Mouse (Mus musculus): Measurements from ENCODE around the gene Itgal. TPM values are rescaled to one million over a fixed set of nuclear protein-coding genes. Genes with fewer than 3 reads are reported as not detected.
A peak's percentile ranks its signal among the peaks of the same experiment; 100 is the strongest.
"Not testable (repeated sequence)": the region's sequence is repeated elsewhere in the genome, so short reads cannot be mapped to it uniquely, and the experiment has no call there.

The Itgal gene
- 9.9 and 13.0 TPM in 2 replicates for polyA plus RNA-seq (2012; rRNA removed)

DNA sequence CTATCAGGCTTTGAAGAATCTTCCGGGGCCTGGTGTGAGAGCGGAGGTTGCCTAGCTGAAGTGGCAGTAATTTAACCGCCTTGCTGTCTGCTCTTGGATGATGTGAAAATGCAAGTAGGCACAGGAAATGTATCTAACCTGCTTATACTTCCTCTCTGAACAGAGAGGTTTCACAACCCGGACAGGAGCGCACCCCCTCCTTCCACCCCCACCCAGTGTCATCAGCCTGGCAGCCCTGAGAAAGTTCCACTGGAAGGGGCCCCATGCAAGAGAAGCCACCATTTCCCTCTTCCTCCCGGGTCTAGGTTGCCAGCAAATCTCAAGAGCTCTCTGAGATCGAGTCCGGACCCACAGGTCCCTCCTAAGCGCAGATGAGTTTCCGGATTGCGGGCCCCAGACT is at the start of gene Itgal:
Itgal (plus strand) TSS at position 163 of the 400 bp plus-strand sequence.
- DNase-seq (ENCODE audit: low read depth, low spot score) = no peak
- 79% methylated on average over 11 of the region's 11 CpGs for WGBS

DNA sequence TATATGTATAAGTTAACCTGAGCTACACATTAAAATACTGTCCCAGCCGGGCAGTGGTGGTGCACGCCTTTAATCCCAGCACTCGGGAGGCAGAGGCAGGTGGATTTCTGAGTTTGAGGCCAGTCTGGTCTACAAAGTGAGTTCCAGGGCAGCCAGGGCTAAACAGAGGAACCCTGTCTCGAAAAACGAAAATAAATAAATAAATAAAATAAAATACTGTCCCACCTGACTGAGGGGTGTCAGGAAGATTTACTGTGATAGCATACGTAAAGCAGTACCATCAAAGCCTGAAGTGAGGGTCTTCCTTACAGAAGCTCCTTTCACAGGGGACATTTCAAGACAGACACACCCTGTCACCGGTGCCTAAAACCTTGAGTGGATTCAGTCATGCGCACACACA is 45.5 kb upstream of the Itgal start:
- DNase-seq (ENCODE audit: low read depth, low spot score) = not testable (repeated sequence)
- WGBS = 90% methylated on average over 8 of the region's 8 CpGs

DNA sequence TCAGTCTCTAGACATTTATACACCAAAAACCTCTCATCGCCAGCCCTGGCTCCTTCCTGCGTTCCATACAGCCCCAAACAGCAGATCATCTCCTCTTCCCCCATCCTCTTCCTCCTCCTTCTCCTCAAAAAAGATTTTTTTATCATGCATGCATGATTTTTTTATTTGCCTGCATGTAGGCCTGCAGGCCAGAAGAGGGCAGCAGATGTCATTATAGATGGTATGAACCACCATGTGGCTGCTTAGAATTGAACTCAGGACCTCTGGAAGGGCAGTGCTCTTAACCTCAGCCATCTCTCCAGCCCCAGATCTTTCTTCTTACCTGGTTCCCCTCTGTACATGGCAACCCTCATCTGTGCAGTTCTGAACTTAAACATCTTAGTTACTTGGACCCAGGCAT is 43.6 kb upstream of the Itgal start:
- no peak for DNase-seq (ENCODE audit: low read depth, low spot score)
- 72% methylated on average over 2 of the region's 2 CpGs for WGBS

DNA sequence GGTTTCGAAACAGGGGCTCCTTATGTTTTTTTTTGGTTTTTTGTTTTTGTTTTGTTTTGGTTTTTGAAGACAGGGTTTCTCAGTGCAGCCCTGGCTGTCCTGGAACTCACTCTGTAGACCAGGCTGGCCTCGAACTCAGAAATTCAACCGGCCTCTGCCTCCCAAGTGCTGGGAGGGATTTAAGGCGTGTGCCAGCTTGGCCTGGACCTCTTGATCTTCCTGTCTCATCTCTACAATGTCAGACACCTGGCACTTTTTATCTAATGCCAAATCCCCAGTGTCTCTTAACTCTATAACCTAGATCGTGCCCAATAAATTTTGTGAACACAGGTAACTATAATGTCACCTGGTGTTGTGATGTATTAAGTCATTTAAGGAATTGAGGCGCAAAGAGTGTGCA is 42.7 kb upstream of the Itgal start:
- DNase-seq (ENCODE audit: low read depth, low spot score) = no peak
- WGBS = 60% methylated on average over 6 of the region's 6 CpGs

- DNase-seq (ENCODE audit: low read depth, low spot score) = no peak
- under 1% methylated on average over 133 of the region's 136 CpGs for WGBS
Measured at GRCm38 (mm10) chr7:127253821-127254769, 42.0 kb upstream of the Itgal start.

DNA sequence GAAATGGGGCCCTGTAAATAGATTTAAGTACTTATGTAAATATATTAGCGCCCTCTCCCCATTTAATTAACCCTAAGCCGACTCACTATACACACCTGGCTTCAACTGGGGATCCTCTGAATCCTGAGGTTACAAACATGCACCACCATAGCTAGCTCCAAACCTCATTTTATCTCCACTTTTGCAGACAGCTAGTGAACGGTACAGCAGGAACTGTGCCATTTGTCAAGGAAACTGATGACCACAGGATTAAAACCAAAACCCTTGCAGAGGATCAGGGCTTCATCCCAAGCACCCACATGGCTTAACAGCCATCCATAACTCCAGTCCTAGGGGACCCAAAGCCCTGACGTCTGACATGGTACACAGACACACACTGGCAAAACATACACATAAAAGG is 41.1 kb upstream of the Itgal start:
- DNase-seq (ENCODE audit: low read depth, low spot score) = no peak

GRCm38 (mm10) chr7:127255965-127256364 is 40.1 kb upstream of the Itgal start:
- 88% methylated on average over 2 of the region's 2 CpGs for WGBS
- DNase-seq (ENCODE audit: low read depth, low spot score) = no peak

More for the DNA sequence above, 41.1 kb upstream of the Itgal start:
- WGBS = 26% methylated on average over 4 of the region's 4 CpGs

GRCm38 (mm10) chr7:127256518-127256917 is 39.5 kb upstream of the Itgal start:
- 92% methylated on average over 5 of the region's 5 CpGs for WGBS
- DNase-seq (ENCODE audit: low read depth, low spot score) = no peak

DNA sequence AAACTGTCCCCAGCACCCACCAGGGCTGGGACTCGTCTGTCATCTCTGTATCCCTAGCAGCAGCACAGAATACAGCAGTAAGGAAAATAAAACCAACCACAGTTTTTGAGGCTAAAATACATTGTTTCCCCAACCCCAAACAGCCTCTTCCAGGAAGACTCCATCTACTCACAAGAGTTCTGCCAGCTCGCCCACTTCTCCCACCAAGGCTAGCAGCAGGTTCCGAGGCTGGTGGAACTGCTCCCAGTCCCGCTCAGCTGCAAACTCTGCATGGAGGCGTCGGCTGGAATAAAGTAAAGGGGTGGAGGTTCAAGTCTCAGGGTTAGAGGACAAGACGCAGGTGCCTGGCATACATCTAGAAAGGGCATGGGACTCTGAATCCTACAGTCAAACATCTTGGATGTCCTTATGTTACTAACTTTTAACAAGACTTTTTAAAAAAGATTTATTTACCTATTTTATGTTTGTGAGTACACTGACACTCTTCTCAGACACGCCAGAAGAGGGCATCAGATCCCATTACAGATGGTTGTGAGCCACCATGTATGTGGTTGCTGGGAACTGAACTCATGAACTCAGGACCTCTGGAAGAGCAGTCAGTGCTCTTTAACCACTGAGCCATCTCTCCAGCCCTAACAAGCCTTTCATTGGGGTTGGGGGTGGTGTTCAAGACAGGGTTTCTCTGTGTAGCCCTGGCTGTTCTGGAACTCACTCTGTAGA is 36.7 kb upstream of the Itgal start:
- WGBS = 56% methylated on average over 8 of the region's 8 CpGs
- DNase-seq (ENCODE audit: low read depth, low spot score) = no peak

- under 1% methylated on average over 50 of the region's 50 CpGs for WGBS
- peak; percentile 98 for DNase-seq (ENCODE audit: low read depth, low spot score)
Measured at GRCm38 (mm10) chr7:127260309-127261111, 35.5 kb upstream of the Itgal start, which contains the start of gene Dctpp1. TSS of gene Dctpp1 (minus strand) at chr7:127260709.

DNA sequence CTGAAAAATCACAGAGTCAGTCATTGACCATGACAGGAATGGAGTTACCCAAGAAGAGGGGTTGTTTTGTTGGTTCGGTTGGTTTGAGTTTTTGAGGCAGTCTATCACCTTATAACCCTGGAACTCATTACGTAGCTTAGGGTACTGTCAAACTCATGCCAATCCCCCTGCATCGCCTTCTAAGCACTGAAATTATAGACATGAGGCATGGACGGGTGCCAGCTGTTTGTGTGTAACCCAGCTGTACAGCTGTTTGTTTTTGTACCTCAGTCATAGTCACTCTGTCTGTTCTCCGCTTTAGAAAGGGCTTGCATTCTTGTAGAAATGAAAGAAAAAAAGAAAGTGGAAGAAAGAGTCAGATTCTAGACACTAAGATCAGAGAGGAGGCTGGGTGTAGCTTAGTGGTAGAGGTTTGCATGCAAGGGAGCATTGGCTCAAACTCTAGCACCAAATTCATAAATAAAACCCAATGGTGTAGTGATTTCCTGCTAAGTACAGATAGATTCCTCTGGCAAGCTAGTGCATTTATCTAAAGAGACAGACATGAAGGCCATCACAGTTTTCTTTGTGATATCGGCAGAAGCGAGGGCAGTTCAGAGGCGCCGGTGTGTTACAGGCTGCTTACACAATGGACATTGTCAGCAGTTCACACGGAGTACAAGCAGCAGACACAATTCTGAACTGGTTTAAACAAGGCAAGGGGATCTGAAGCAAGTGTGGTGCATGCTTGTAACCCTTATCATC is 33.7 kb upstream of the Itgal start:
- no peak for DNase-seq (ENCODE audit: low read depth, low spot score)
- 83% methylated on average over 10 of the region's 10 CpGs for WGBS

DNA sequence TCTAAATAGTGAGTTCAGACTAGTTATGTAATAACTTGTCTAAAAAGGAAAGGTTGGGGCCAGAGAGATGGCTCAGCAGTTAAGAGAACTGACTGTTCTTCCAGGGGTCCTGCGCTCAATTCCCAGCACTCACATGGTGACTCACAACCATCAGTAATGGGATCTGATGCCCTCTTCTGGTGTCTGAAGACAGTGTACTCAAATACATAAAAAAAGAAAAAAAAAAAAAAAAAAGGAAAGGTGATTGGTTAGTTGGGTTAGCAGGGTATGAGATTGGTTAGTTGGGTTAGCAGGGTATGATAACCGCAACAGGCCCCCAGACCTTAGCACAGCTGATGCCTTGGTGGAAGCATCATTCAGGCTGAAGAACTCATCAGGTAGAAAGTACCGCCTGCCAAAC is 32.5 kb upstream of the Itgal start:
- no peak for DNase-seq (ENCODE audit: low read depth, low spot score)
- 96% methylated on average over 3 of the region's 3 CpGs for WGBS

DNA sequence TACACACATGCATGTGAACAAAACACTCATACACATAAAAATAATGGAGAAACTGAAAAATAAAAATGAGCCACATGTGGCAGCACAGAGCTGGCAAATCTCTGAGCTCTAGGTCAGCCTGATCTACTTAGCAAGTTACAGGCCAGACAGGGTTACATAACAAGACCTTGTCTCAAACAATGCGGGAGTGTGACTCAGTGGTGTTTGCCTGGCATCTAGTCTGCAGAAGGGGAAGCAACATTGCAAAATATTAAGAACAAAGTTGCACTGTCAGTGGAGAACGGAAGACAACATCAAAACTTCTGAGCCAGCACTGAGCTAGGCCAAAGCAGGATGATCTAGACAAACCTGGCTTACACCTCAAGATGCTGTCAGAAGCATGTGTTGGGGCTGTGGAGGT is 25.8 kb upstream of the Itgal start:
- no peak for DNase-seq (ENCODE audit: low read depth, low spot score)
- WGBS = 62% methylated on average over 2 of the region's 2 CpGs

GRCm38 (mm10) chr7:127270666-127271065 is 25.4 kb upstream of the Itgal start:
- 35% methylated on average over 5 of the region's 5 CpGs for WGBS
- no peak for DNase-seq (ENCODE audit: low read depth, low spot score)

- no peak for DNase-seq (ENCODE audit: low read depth, low spot score)
- WGBS = 55% methylated on average over 4 of the region's 4 CpGs
Measured at GRCm38 (mm10) chr7:127271093-127271492, 25.0 kb upstream of the Itgal start.

DNA sequence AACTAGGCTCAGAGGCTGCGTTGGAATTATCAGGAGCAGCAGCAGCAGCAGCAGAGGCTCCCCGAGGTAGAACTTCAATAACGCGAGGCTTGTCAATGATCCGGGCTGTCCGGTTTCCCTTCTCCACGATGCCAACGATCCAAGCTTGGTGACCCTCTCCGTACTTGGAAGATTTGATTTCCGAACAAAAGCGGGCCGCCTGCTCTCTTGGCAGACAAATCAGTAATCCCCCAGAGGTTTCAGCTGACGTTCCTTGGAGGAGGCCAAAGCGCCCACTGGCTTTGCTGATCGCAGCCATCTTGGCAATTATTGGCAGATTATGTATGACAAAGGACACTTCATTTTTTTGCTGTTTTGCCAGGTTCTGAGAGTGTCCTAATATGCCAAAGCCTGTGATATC is 23.5 kb upstream of the Itgal start:
- 91% methylated on average over 15 of the region's 15 CpGs for WGBS

GRCm38 (mm10) chr7:127273118-127273923 is 22.7 kb upstream of the Itgal start:
- DNase-seq (ENCODE audit: low read depth, low spot score) = no peak
- 6% methylated on average over 50 of the region's 50 CpGs for WGBS

More for the DNA sequence above, 23.5 kb upstream of the Itgal start:
- DNase-seq (ENCODE audit: low read depth, low spot score) = no peak
